Mouse (Mus musculus): ENCODE results near the gene Neu1. TPM values are rescaled to one million over a fixed set of nuclear protein-coding genes. Genes with fewer than 3 reads are reported as not detected.

The Neu1 gene
- polyA plus RNA-seq, 1 experiment, result 33.6 TPM

DNA sequence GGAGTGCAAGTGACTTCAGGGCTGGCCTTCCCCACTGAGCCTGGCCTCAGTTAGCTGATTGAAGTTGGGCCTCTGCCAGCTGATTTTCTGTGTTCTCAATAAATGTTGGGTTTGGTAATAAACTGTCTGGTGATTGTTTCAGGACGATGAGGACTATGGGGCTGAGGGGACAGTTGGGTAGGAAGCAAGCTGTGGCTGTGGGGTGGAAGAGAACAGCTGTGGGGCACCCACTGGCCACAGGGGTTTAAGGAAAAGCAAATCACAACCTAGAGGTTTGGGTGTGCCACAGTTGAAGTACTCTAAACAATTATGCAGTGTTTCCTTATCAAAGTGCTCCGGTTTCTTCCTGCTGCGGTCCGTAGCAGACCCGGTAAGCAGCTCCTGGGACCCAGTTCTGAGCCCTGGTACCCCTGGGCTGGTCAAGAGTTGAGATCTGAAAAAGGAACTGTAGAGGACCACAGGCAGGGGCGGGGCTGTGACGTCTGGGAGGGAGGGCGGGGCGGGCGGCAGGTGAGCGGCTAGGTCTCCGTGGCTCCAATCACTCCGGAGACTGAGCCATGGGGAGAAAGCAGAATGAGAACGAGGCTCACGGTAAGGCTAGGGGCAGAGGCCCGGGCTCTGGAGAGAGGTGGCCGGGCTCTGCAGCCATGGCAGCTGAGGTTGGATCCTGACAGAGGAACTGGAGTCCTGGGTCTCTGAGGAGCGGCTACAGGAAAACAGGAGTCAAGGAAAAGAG, 17.0 kb upstream of the Neu1 start, which contains the start of gene Slc44a4:
Slc44a4 (plus strand) TSS at position 537 of the 736 bp plus-strand sequence.
- Histone ChIP-seq H3K27ac (ENCODE audit: control insufficient read depth, insufficient read depth, low read depth, low read length, poor library complexity) (no peak within 1 kb of the TSS), H3K4me1 (ENCODE audit: control insufficient read depth, insufficient read depth, low read length) (no peaks in the 10 kb centered on the region), H3K4me3 (replicated peaks; ENCODE audit: control insufficient read depth, low read depth, low read length) (no peak within 1 kb of the TSS)
- TF ChIP-seq CTCF (IDR thresholded peaks at IDR 0.05; ENCODE audit: control insufficient read depth, insufficient read depth, low read length) (no peak), POLR2A (IDR thresholded peaks at IDR 0.05; ENCODE audit: borderline replicate concordance, control insufficient read depth, low read depth, low read length) (no peak)
- 69% methylated on average over 18 of the region's 18 CpGs for WGBS

DNA sequence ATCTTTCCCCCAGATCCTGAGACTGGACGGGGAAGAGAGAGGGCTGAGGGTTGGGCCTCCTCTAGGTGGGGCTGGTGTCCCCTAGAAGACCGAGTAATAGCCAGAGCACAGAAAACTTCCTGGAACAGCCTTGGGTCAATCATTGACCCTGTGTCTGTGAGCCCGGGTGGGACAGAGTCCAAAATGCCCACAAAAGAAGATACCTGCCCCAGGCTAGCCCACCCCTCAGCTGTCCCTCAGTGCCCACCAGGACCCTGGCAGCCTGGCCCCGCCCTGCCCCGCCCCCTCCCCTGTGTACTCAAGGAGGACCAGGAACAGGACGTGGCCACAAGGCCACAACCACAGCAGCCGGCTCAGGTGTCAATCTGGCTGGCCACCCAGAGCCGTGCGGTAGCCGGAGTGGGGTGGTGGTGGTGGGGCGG, 15.6 kb upstream of the Neu1 start:
- Histone ChIP-seq H3K4me1 (ENCODE audit: control insufficient read depth, insufficient read depth, low read length) (no peaks in the 10 kb centered on the region; the same call in 1 of the 2 replicates), H3K27ac (ENCODE audit: control insufficient read depth, insufficient read depth, low read depth, low read length, poor library complexity) (no peak overlapping the region), H3K4me3 (replicated peaks; ENCODE audit: control insufficient read depth, low read depth, low read length) (no peak overlapping the region)
- TF ChIP-seq POLR2A (IDR thresholded peaks at IDR 0.05; ENCODE audit: borderline replicate concordance, control insufficient read depth, low read depth, low read length) (no peak), CTCF (IDR thresholded peaks at IDR 0.05; ENCODE audit: control insufficient read depth, insufficient read depth, low read length) (peak; percentile 32; the same call in 1 of the 2 replicates)
- WGBS, result 9% methylated on average over 11 of the region's 11 CpGs

DNA sequence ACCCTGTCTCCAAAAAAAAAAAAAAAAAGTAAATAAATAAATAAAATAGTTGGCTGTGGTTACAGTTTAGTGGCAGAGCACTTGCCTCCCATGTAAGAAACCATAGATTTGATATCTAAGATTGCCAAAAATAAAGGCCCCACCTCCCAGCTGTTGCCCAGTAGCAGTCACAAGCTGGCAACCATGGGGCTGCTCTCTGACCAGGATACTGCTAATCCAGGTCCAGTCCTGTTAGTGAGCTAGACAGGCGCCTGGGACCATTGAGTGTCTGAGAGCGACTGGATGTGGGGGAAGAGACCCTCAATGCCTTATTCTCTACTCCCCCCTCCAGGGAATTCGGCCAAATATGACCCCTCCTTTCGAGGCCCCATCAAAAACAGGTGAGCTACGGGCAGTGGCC, 14.7 kb upstream of the Neu1 start:
- Histone ChIP-seq H3K4me3 (replicated peaks; ENCODE audit: control insufficient read depth, low read depth, low read length) (no peak overlapping the region), H3K4me1 (ENCODE audit: control insufficient read depth, insufficient read depth, low read length) (no peaks in the 10 kb centered on the region; the same call in 1 of the 2 replicates), H3K27ac (ENCODE audit: control insufficient read depth, insufficient read depth, low read depth, low read length, poor library complexity) (no peak overlapping the region)
- TF ChIP-seq CTCF (IDR thresholded peaks at IDR 0.05; ENCODE audit: control insufficient read depth, insufficient read depth, low read length), result no peak
- TF ChIP-seq POLR2A (IDR thresholded peaks at IDR 0.05; ENCODE audit: borderline replicate concordance, control insufficient read depth, low read depth, low read length), result no peak
- WGBS, result 81% methylated on average over 5 of the region's 5 CpGs

DNA sequence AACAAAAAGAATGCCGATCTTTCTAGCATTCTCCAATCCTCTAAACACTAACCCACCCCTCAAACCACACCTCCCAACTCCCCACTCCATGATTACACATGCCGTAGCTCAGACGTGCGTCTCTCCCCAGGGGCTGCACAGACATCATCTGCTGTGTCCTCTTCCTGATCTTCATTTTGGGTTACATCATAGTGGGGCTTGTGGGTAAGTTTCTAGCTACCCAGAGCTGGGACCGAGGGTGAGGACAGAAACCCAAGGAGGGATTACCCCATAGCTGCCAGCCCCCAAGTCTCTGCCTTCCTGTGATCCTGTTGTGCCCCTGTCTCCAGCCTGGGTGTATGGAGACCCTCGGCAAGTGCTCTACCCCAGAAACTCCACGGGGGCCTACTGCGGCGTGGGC, 13.9 kb upstream of the Neu1 start:
- Histone ChIP-seq H3K27ac (ENCODE audit: control insufficient read depth, insufficient read depth, low read depth, low read length, poor library complexity) (no peak overlapping the region), H3K4me1 (ENCODE audit: control insufficient read depth, insufficient read depth, low read length) (no peaks in the 10 kb centered on the region; the same call in 1 of the 2 replicates), H3K4me3 (replicated peaks; ENCODE audit: control insufficient read depth, low read depth, low read length) (no peak overlapping the region)
- TF ChIP-seq CTCF (IDR thresholded peaks at IDR 0.05; ENCODE audit: control insufficient read depth, insufficient read depth, low read length) (no peak), POLR2A (IDR thresholded peaks at IDR 0.05; ENCODE audit: borderline replicate concordance, control insufficient read depth, low read depth, low read length) (no peak)
- WGBS, result 55% methylated on average over 9 of the region's 9 CpGs

DNA sequence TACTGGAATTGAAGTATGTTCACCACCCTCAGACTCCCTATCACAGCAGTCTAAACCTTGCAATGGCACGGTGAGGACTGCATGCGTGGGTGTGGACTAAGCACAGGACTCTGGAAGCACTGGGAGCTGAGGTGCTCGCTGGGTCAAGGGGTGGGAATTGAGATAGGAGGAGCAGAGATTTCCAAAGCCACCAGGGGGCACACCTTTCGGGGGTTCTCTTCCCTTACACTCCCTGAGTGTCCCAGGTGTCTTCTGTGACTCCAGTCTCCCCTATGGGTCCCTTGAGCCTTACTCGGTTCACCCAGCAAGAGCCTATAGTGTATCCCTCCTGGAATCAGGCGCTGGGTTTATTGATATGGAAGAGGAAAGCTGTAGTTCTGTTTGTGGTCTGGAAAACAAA, 8.1 kb upstream of the Neu1 start:
- no peak overlapping the region for H3K27ac ChIP-seq (ENCODE audit: control insufficient read depth, insufficient read depth, low read depth, low read length, poor library complexity)
- TF ChIP-seq POLR2A (IDR thresholded peaks at IDR 0.05; ENCODE audit: borderline replicate concordance, control insufficient read depth, low read depth, low read length) (no peak), CTCF (IDR thresholded peaks at IDR 0.05; ENCODE audit: control insufficient read depth, insufficient read depth, low read length) (no peak)
- no peak overlapping the region for H3K4me3 ChIP-seq (replicated peaks; ENCODE audit: control insufficient read depth, low read depth, low read length)
- H3K4me1 ChIP-seq (ENCODE audit: control insufficient read depth, insufficient read depth, low read length), result no peaks in the 10 kb centered on the region; the same call in 1 of the 2 replicates
- WGBS, result 58% methylated on average over 6 of the region's 6 CpGs

DNA sequence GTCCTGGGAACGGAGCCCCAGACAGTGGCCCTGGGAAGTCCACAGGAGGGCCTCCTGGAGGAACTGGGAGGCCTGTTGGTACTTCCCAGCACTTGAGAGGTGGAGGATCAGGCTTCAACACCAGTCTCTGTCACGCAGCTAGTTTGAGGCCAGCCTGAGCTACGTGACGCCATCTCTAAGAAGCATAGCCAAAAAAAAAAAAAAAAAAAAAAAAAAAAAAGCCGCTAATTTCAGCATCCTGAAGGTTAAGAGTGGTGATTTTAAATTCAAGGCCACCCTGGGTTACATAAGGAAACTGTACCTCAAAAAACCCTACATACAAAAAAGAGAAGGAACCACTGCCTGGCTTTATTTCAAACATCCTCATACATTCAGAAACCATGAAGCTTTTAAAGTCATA, 6.8 kb upstream of the Neu1 start:
- 32% methylated on average over 5 of the region's 5 CpGs for WGBS
- no peak overlapping the region for H3K27ac ChIP-seq (ENCODE audit: control insufficient read depth, insufficient read depth, low read depth, low read length, poor library complexity)
- TF ChIP-seq POLR2A (IDR thresholded peaks at IDR 0.05; ENCODE audit: borderline replicate concordance, control insufficient read depth, low read depth, low read length), result no peak
- no peak for TF ChIP-seq CTCF (IDR thresholded peaks at IDR 0.05; ENCODE audit: control insufficient read depth, insufficient read depth, low read length)

DNA sequence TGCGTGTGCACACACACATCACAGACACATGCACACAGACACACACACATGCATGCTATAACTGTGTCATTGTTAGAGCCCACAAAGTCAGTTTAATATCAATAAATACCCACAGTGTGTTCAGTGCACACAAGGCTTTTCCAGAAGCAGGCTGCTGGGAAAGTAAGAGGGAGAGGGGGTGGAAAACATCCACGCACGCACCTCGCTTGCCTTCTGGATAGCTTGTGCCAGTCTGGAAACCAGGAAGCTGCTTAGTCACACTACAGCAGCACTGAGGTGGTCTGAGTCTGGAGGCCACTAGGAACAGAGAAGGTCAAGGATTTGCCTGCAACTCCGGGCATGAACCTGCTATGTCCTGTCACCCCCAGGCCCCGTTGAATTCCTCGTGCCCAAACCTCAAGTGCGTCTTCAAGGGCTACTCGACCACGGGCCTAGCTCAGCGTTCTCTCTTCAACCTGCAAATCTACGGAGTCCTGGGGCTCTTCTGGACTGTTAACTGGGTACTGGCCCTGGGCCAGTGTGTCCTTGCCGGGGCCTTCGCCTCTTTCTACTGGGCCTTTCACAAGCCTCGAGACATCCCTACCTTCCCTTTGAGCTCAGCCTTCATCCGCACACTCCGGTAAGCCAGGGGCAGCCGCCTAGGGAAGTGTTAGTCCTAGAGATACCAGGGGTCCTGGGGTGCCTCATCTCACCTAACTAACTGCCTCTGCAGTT, 3.6 kb upstream of the Neu1 start:
- Histone ChIP-seq H3K4me1 (ENCODE audit: control insufficient read depth, insufficient read depth, low read length) (no peaks in the 10 kb centered on the region; the same call in 1 of the 2 replicates), H3K27ac (ENCODE audit: control insufficient read depth, insufficient read depth, low read depth, low read length, poor library complexity) (no peak overlapping the region), H3K4me3 (replicated peaks; ENCODE audit: control insufficient read depth, low read depth, low read length) (no peak overlapping the region)
- TF ChIP-seq CTCF (IDR thresholded peaks at IDR 0.05; ENCODE audit: control insufficient read depth, insufficient read depth, low read length) (no peak), POLR2A (IDR thresholded peaks at IDR 0.05; ENCODE audit: borderline replicate concordance, control insufficient read depth, low read depth, low read length) (no peak)
- 89% methylated on average over 18 of the region's 18 CpGs for WGBS

More for the DNA sequence above, 6.8 kb upstream of the Neu1 start:
- H3K4me1 ChIP-seq (ENCODE audit: control insufficient read depth, insufficient read depth, low read length), result no peaks in the 10 kb centered on the region; the same call in 1 of the 2 replicates
- H3K4me3 ChIP-seq (replicated peaks; ENCODE audit: control insufficient read depth, low read depth, low read length), result no peak overlapping the region

DNA sequence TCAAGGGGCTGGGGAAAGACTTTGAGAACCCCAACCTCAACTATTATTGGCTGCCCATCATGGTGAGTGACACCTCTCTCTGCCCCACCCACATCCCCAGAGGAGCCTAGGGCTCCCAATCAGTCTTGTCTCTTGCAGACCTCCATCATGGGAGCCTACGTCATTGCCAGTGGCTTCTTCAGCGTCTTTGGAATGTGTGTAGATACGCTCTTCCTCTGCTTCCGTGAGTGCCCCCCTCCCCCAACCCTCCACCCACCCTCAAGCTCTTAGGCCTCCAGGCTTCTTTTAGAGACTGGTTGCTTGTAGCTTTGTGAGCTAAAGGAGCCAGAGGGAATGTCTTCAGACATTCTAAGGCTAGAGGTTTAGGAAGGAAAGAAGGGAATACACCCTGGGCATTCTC, 2.2 kb upstream of the Neu1 start:
- 85% methylated on average over 4 of the region's 4 CpGs for WGBS
- H3K4me3 ChIP-seq (replicated peaks; ENCODE audit: control insufficient read depth, low read depth, low read length), result no peak overlapping the region
- no peak overlapping the region for H3K27ac ChIP-seq (ENCODE audit: control insufficient read depth, insufficient read depth, low read depth, low read length, poor library complexity)
- no peak for TF ChIP-seq POLR2A (IDR thresholded peaks at IDR 0.05; ENCODE audit: borderline replicate concordance, control insufficient read depth, low read depth, low read length)
- no peak for TF ChIP-seq CTCF (IDR thresholded peaks at IDR 0.05; ENCODE audit: control insufficient read depth, insufficient read depth, low read length)
- no peaks in the 10 kb centered on the region; the same call in 1 of the 2 replicates for H3K4me1 ChIP-seq (ENCODE audit: control insufficient read depth, insufficient read depth, low read length)
